Mouse (Mus musculus): Measurements from ENCODE around the gene Hpn.

DNA sequence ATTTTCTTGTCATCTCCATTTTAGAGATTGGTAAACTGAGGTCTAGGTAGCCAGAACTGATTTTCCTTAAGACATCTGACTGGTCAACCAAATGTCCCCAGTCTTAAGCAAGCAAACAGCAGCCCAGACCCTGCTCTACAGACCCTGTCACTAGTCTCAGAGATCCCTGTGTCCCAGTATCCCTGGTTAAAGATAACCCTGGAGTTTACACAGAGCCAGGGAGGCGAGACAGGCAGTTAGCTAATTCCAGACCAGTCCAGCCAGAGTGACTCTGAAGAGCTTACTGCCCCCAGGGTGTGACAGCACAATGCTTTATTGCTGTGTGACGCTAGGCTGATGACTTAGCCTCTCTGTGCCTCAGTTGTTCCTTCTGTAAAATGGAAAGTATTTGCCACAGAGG lies 58.0 kb downstream of the Hpn start, which contains the start of gene Fxyd1:
- TF ChIP-seq POLR2A (IDR thresholded peaks at IDR 0.05; ENCODE audit: control insufficient read depth, extremely low read depth, insufficient read depth, low read length, poor library complexity), result no peak
- no peak for TF ChIP-seq CTCF (IDR thresholded peaks at IDR 0.05; ENCODE audit: borderline replicate concordance, control insufficient read depth, extremely low read depth, insufficient read depth, low read length, poor library complexity)
